Mouse (Mus musculus) hindbrain, embryonic 11.5 days (tissue): ENCODE data around the gene Grm4. TPM values are rescaled to one million over a fixed set of nuclear protein-coding genes. Genes with fewer than 3 reads are reported as not detected.
A peak's percentile ranks its signal among the peaks of the same experiment; 100 is the strongest.

Experiments
- ATAC-seq: fragments of 200-750 bp; cut with Nextera tagmentation; 2 replicates; pipeline ENCODE4 v1.8.0; 2017; ENCODE audit warnings: mild to moderate bottlenecking, moderate TSS enrichment, moderate library complexity; ENCODE audit not compliant: low FRiP score
- DNase-seq: peaks from one replicate; pipeline ENCODE4 v3.0.0-alpha.2; 2015; ENCODE audit warnings: low spot score
- H3K27ac ChIP-seq: fragments of 300-500 bp; sonication (generic); 2 replicates; pipeline ENCODE4 v1.5.1; 2014; ENCODE audit warnings: mild to moderate bottlenecking, low read depth, low read length
- H3K27me3 ChIP-seq: fragments of 300-500 bp; sonication (generic); 2 replicates; pipeline ENCODE4 v1.6.1; 2014; ENCODE audit warnings: mild to moderate bottlenecking, low read length, moderate library complexity, mixed read lengths; ENCODE audit not compliant: control insufficient read depth, insufficient read depth
- H3K36me3 ChIP-seq: fragments of 300-500 bp; sonication (generic); 2 replicates; pipeline ENCODE4 v1.6.1; 2014; ENCODE audit warnings: mild to moderate bottlenecking, low read length, moderate library complexity, mixed read lengths; ENCODE audit not compliant: control insufficient read depth, insufficient read depth
- H3K4me1 ChIP-seq: fragments of 300-500 bp; sonication (generic); replicated peaks from 2 replicates; pipeline ENCODE4 v1.6.1; 2014; ENCODE audit warnings: low read length, mixed read lengths; ENCODE audit not compliant: control insufficient read depth, insufficient read depth
- H3K4me2 ChIP-seq: fragments of 300-500 bp; sonication (generic); replicated peaks from 2 replicates; pipeline ENCODE4 v1.6.1; 2014; ENCODE audit warnings: mild to moderate bottlenecking, low read depth, low read length
- H3K4me3 ChIP-seq: fragments of 300-500 bp; sonication (generic); 2 replicates; pipeline ENCODE4 v1.5.1; 2014; ENCODE audit warnings: low read depth, low read length
- H3K9ac ChIP-seq: fragments of 300-500 bp; sonication (generic); 2 replicates; pipeline ENCODE4 v1.6.1; 2014; ENCODE audit warnings: low read depth, low read length
- H3K9me3 ChIP-seq: fragments of 300-500 bp; sonication (generic); 2 replicates; pipeline ENCODE4 v1.6.1; 2016; ENCODE audit warnings: low read length; ENCODE audit not compliant: control insufficient read depth
- WGBS: fragments of 180-500 bp; shearing (Covaris S2); extraction: QIAGEN DNeasy Blood & Tissue Kit; methylation state at CpG from one replicate; pipeline ENCODE4 v1.1.7; 2014; 5-methylcytosine and 5-hydroxymethylcytosine counted together
- polyA plus RNA-seq: library from polyadenylated mRNA; unstranded; fragments of >200 nt; fragmentation: Nextera tagmentation; extraction: Ambion mirVana; gene quantifications from 2 replicates; pipeline ENCODE4 v1.2.1, GENCODE M21; 2014

The Grm4 gene
- polyA plus RNA-seq, 1 experiment from 2014 or later = 3.6 TPM

DNA sequence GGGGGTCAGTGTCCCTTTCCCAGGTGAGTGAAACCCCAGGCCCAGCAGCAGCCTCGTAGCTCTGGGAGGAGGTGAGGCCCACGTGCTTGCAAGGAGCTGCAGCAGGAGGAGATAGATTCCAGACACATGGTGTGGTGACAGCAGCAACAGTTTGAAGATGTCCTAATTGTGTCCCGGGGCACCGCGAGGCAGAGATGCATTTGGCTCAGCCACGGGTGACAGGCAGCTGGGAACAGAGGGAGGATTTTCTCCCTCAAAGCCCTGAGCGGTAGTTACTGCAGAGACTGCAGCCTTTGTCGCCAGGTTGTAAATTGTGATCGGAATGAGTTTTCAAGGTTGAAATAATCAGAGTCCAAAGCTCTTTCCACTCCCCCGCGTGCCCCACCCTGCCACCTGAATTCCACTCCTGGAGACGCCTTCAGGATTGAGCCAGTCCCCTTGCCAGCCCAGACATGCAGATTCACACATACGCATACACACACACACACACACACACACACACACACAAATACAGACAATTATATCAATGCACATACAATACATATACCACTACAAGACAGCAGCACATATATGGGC lies 78.6 kb downstream of the Grm4 start:
- no peaks in the 10 kb centered on the region for H3K27me3 ChIP-seq
- DNase-seq = no peak
- H3K4me2 ChIP-seq = no peak overlapping the region
- no peaks in the 10 kb centered on the region for H3K4me1 ChIP-seq
- no peak for ATAC-seq
- H3K27ac ChIP-seq = no peak overlapping the region
- no peak overlapping the region for H3K9ac ChIP-seq
- WGBS = 66% methylated on average over 13 of the region's 13 CpGs
- no peaks in the 10 kb centered on the region for H3K9me3 ChIP-seq
- no peak overlapping the region for H3K4me3 ChIP-seq
- H3K36me3 ChIP-seq = no peaks in the 10 kb centered on the region

DNA sequence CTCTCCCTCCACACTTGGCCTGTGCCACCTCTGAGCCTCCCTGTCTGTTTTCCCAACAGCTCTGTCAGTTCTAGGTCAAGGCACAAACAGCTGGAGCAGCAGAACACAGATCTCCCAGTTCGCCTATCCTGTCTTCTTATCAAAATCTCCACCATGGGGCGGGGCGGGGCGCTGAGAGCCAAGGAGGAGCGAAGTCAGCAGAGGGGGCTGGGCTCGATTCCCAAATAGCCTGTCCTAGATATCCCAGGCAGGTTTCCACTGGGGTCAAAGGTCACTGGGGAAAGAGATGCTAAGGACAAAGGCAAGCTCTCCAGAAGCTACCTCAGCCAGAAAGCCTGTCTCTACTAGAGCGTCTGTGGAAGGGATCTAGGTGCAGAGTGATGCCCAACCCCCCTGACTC lies 79.4 kb downstream of the Grm4 start:
- Histone ChIP-seq H3K9ac (no peak overlapping the region), H3K36me3 (no peaks in the 10 kb centered on the region), H3K27me3 (no peaks in the 10 kb centered on the region), H3K4me1 (no peaks in the 10 kb centered on the region), H3K4me3 (no peak overlapping the region), H3K9me3 (no peaks in the 10 kb centered on the region), H3K27ac (no peak overlapping the region), H3K4me2 (no peak overlapping the region)
- ATAC-seq = no peak
- 61% methylated on average over 7 of the region's 7 CpGs for WGBS
- DNase-seq = no peak

DNA sequence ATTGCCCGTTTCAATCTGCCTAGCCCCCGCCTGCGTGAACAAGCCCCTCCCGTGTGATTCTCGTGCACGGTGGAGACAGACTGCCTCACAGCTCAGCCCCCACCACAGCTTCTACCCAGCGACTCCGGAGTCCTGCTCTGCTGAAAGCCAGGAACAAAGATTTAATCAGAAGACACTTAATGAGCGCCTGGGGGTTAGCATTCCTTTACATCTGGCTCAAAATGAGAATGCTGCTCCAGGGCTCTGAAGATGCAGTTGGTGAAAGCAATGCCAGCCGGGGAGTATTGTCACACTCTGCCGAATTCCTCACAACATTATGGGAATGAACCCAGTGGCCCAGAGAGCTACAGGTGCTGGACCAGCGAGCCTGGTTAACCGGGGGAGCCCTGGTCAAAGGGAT lies 85.4 kb downstream of the Grm4 start:
- no peaks in the 10 kb centered on the region for H3K36me3 ChIP-seq
- H3K4me2 ChIP-seq = no peak overlapping the region
- no peak overlapping the region for H3K4me3 ChIP-seq
- DNase-seq (no peak), ATAC-seq (no peak)
- 33% methylated on average over 13 of the region's 13 CpGs for WGBS
- no peak overlapping the region for H3K27ac ChIP-seq
- no peaks in the 10 kb centered on the region for H3K9me3 ChIP-seq
- H3K9ac ChIP-seq = no peak overlapping the region
- peaks cover 4% of the 10 kb centered on the region; the same call in 1 of the 2 replicates for H3K4me1 ChIP-seq
- no peaks in the 10 kb centered on the region for H3K27me3 ChIP-seq

DNA sequence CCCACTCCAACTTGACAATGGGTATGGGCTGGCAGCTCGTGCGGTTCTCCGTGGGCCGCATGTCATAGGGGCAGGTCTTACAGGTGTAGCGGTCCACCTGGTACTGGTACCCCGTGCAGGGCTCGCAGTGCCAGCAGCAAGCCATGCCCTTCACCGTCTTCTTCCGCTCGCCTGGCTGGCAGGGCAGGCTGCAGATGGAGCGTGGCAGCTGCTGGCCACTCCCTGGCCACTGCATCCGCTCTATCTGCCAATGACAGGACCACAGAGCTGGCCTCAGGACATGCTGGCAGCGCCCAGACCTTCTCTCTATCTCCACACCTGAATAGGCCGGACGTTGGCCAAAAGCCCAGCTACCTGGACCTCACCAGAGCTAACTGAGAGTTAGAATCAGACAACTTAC lies 86.0 kb downstream of the Grm4 start:
- no peaks in the 10 kb centered on the region for H3K9me3 ChIP-seq
- DNase-seq (no peak), ATAC-seq (no peak)
- no peak overlapping the region for H3K9ac ChIP-seq
- WGBS = 95% methylated on average over 15 of the region's 15 CpGs
- no peaks in the 10 kb centered on the region for H3K27me3 ChIP-seq
- no peak overlapping the region for H3K27ac ChIP-seq
- H3K4me1 ChIP-seq = peaks cover 4% of the 10 kb centered on the region; the same call in 1 of the 2 replicates
- H3K4me3 ChIP-seq = no peak overlapping the region
- H3K4me2 ChIP-seq = no peak overlapping the region
- H3K36me3 ChIP-seq = no peaks in the 10 kb centered on the region

DNA sequence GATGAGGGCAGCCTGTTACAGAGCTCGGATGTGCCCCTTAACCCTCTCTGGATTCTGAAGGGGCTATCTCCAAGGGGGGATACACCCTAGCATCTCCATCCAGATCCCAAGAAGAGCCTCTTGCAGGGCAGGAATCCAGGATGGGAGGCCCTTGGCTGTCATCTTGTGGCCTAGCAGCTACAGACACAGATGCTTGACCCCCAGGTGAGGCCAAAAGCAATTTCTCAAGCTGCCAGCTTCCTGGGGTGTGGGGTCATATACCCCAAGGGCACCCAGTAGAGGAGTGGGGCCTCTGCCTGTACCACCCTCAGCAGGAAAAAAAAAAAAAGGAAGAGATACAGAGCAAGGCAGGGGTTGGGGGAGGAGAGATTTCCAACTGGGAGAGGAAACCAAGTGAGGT lies 87.1 kb downstream of the Grm4 start:
- 75% methylated on average over 1 of the region's 1 CpGs for WGBS
- Histone ChIP-seq H3K27me3 (no peaks in the 10 kb centered on the region), H3K36me3 (no peaks in the 10 kb centered on the region), H3K9ac (no peak overlapping the region), H3K4me2 (no peak overlapping the region), H3K27ac (no peak overlapping the region), H3K4me3 (no peak overlapping the region), H3K4me1 (peaks cover 4% of the 10 kb centered on the region; the same call in 1 of the 2 replicates), H3K9me3 (no peaks in the 10 kb centered on the region)
- DNase-seq (no peak), ATAC-seq (no peak)

DNA sequence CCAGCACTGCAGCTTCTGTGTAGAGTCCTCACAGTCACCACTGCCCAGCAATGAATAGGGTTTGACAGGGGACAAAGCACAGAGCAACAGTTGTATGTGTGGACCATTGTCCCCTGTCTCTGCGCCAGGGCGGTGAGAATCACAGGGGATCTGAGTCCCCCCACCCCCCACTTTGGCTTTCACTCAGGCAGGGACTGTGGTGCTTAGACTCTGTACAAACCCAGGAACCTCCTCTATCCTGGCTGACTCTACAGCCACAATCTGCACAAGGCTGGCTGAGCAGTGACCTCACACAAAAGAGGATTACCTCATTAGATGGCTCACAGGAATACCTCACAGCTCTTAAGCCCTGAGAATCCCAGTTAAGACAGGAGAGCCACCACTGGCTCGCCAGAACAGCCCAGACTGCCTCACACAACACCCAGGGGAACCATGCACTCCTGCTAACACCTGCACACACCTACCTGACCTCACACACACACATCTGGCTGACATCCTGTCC lies 88.0 kb downstream of the Grm4 start:
- Histone ChIP-seq H3K4me2 (no peak overlapping the region), H3K27me3 (no peaks in the 10 kb centered on the region), H3K27ac (no peak overlapping the region), H3K9ac (0 out of 2 replicates have a peak overlapping the region, but pooled peaks have one; percentile 11), H3K9me3 (0 out of 2 replicates have a peak, but pooled peaks cover 1% of the 10 kb centered on the region), H3K36me3 (no peaks in the 10 kb centered on the region), H3K4me3 (no peak overlapping the region), H3K4me1 (peaks cover 4% of the 10 kb centered on the region; the same call in 1 of the 2 replicates)
- WGBS = 50% methylated on average over 3 of the region's 3 CpGs
- ATAC-seq (no peak), DNase-seq (peak; percentile 42)

DNA sequence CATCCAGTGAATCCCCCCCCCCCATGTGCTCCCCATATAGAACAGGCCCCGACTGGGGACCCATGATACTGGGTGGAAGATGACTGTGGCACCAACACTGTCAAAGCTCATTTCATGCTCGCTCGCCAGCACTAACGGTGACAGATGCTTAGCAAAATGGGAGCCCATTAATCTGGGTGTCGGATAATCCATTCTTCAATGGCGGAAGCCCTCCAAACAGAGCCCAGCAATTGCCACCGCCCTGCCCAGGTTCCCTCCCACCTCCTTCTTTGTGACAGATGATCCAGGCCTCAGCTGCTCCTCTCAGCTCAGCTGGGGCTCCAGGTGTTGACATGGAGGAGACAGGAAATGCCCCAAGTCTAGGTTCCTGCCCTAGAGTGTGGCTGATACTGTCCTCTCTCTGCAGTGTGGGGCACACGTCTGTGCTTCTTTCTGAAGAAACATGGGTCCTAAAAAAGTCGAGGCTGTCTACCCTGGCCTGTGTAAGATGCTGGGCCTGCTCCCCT lies 89.0 kb downstream of the Grm4 start:
- DNase-seq (peak; percentile 62), ATAC-seq (peak; percentile 48)
- Histone ChIP-seq H3K9ac (no peak overlapping the region), H3K9me3 (0 out of 2 replicates have a peak, but pooled peaks cover 3% of the 10 kb centered on the region), H3K4me3 (no peak overlapping the region), H3K4me2 (no peak overlapping the region), H3K27me3 (no peaks in the 10 kb centered on the region), H3K27ac (peak overlapping the region; percentile 68), H3K36me3 (no peaks in the 10 kb centered on the region), H3K4me1 (peaks cover 4% of the 10 kb centered on the region; the same call in 1 of the 2 replicates)
- WGBS = 39% methylated on average over 9 of the region's 9 CpGs

DNA sequence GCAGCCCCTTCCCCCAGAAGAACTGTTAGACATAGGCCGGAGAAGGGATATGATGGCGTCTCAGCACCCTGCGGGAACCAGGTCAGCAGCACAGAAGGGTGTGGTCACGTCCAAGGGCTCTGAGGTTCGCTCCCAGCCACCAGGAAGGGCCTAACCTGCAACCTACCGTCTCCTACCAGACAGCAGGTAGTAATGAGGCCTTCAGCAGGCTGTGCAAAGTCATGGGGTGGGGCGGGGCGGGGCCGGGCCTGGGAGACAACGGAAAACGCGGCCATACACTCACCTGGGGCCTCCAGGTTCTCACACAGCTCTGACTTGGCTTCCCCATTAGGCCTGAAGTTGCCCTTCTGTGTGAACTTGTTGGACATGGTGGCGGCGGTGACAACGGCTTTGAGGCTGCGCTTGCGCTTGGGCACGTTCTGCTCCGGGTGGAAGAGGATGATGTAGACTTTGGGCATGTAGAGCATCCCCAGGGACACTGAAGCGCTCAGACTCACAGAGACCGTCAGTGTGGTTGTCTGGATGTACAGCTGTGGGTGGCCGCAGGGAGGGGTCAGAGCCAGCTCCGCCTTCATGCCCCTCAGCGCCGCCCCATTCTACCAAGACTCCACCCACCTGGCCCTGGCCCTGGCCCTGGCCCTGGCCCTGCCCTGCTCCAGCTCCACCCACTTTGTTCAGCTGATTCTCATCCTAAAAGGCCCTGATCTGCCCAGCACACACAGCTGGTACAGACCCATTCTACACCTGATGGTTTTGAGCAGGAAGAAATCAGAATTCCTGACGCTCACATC lies 90.0 kb downstream of the Grm4 start:
- Histone ChIP-seq H3K4me3 (no peak overlapping the region), H3K9me3 (0 out of 2 replicates have a peak, but pooled peaks cover 3% of the 10 kb centered on the region), H3K9ac (no peak overlapping the region), H3K4me2 (no peak overlapping the region), H3K27ac (peak overlapping the region; percentile 47), H3K36me3 (no peaks in the 10 kb centered on the region), H3K4me1 (peaks cover 4% of the 10 kb centered on the region; the same call in 1 of the 2 replicates), H3K27me3 (no peaks in the 10 kb centered on the region)
- no peak for ATAC-seq
- 82% methylated on average over 26 of the region's 26 CpGs for WGBS
- no peak for DNase-seq
